Mouse (Mus musculus): Measurements from ENCODE around the gene Cracr2b. TPM values are rescaled to one million over a fixed set of nuclear protein-coding genes. Genes with fewer than 3 reads are reported as not detected.

The Cracr2b gene
- polyA plus RNA-seq, 1 experiment from 2014 or later: 40.8 TPM

- H3K4me1 ChIP-seq: peaks cover 29% of the 10 kb centered on the region
- H3K27ac ChIP-seq: no peak overlapping the region
- H3K27me3 ChIP-seq: peaks cover 11% of the 10 kb centered on the region; the same call in 1 of the 2 replicates
- H3K36me3 ChIP-seq: 0 out of 2 replicates have a peak, but pooled peaks cover 3% of the 10 kb centered on the region
- no peaks in the 10 kb centered on the region for H3K9me3 ChIP-seq
- H3K9ac ChIP-seq: no peak overlapping the region
- H3K4me3 ChIP-seq: no peak overlapping the region
- WGBS: 86% methylated on average over 2 of the region's 2 CpGs
- no peak for ATAC-seq (ENCODE audit: borderline replicate concordance, extremely low read depth, low FRiP score, low TSS enrichment)
- no peak overlapping the region for H3K4me2 ChIP-seq
Observed at GRCm38 (mm10) chr7:141485606-141486005, 24.7 kb downstream of the Cracr2b start.

- Histone ChIP-seq H3K9ac (no peak overlapping the region), H3K4me1 (peaks cover 23% of the 10 kb centered on the region), H3K4me3 (no peak overlapping the region), H3K27ac (no peak overlapping the region), H3K9me3 (no peaks in the 10 kb centered on the region), H3K36me3 (0 out of 2 replicates have a peak, but pooled peaks cover 3% of the 10 kb centered on the region), H3K27me3 (peaks cover 11% of the 10 kb centered on the region; the same call in 1 of the 2 replicates), H3K4me2 (no peak overlapping the region)
- WGBS: 96% methylated on average over 1 of the region's 1 CpGs
- ATAC-seq (ENCODE audit: borderline replicate concordance, extremely low read depth, low FRiP score, low TSS enrichment): no peak
Observed at GRCm38 (mm10) chr7:141486239-141486638, 25.3 kb downstream of the Cracr2b start.

- 67% methylated on average over 7 of the region's 7 CpGs for WGBS
- Histone ChIP-seq H3K9me3 (no peaks in the 10 kb centered on the region), H3K36me3 (peaks cover 10% of the 10 kb centered on the region), H3K4me3 (no peak overlapping the region), H3K27me3 (peaks cover 6% of the 10 kb centered on the region; the same call in 1 of the 2 replicates), H3K9ac (no peak overlapping the region), H3K27ac (no peak overlapping the region), H3K4me2 (no peak overlapping the region), H3K4me1 (peaks cover 14% of the 10 kb centered on the region)
- ATAC-seq (ENCODE audit: borderline replicate concordance, extremely low read depth, low FRiP score, low TSS enrichment): no peak
Observed at GRCm38 (mm10) chr7:141487141-141487540, 26.2 kb downstream of the Cracr2b start.

GRCm38 (mm10) chr7:141491151-141491550 is 30.3 kb downstream of the Cracr2b start:
- no peak for ATAC-seq (ENCODE audit: borderline replicate concordance, extremely low read depth, low FRiP score, low TSS enrichment)
- H3K4me3 ChIP-seq: no peak overlapping the region
- H3K9ac ChIP-seq: no peak overlapping the region
- no peaks in the 10 kb centered on the region for H3K9me3 ChIP-seq
- no peaks in the 10 kb centered on the region for H3K4me1 ChIP-seq
- H3K27ac ChIP-seq: no peak overlapping the region
- peaks cover 30% of the 10 kb centered on the region for H3K36me3 ChIP-seq
- no peaks in the 10 kb centered on the region for H3K27me3 ChIP-seq
- no peak overlapping the region for H3K4me2 ChIP-seq
- 88% methylated on average over 2 of the region's 2 CpGs for WGBS

- H3K27ac ChIP-seq: no peak overlapping the region
- no peak for ATAC-seq (ENCODE audit: borderline replicate concordance, extremely low read depth, low FRiP score, low TSS enrichment)
- H3K4me2 ChIP-seq: no peak overlapping the region
- peaks cover 30% of the 10 kb centered on the region for H3K36me3 ChIP-seq
- H3K4me1 ChIP-seq: no peaks in the 10 kb centered on the region
- H3K9me3 ChIP-seq: no peaks in the 10 kb centered on the region
- H3K27me3 ChIP-seq: no peaks in the 10 kb centered on the region
- H3K9ac ChIP-seq: no peak overlapping the region
- no peak overlapping the region for H3K4me3 ChIP-seq
- 81% methylated on average over 5 of the region's 5 CpGs for WGBS
Observed at GRCm38 (mm10) chr7:141492738-141493137, 31.8 kb downstream of the Cracr2b start.

- H3K36me3 ChIP-seq: peaks cover 30% of the 10 kb centered on the region
Observed at GRCm38 (mm10) chr7:141493729-141494128, 32.8 kb downstream of the Cracr2b start.

GRCm38 (mm10) chr7:141495379-141495778 is 34.5 kb downstream of the Cracr2b start:
- WGBS: 86% methylated on average over 2 of the region's 2 CpGs
- H3K4me1 ChIP-seq: no peaks in the 10 kb centered on the region
- no peak for ATAC-seq (ENCODE audit: borderline replicate concordance, extremely low read depth, low FRiP score, low TSS enrichment)
- no peak overlapping the region for H3K9ac ChIP-seq
- H3K27ac ChIP-seq: no peak overlapping the region
- no peak overlapping the region for H3K4me2 ChIP-seq
- no peaks in the 10 kb centered on the region for H3K27me3 ChIP-seq
- no peaks in the 10 kb centered on the region for H3K9me3 ChIP-seq
- no peak overlapping the region for H3K4me3 ChIP-seq
- H3K36me3 ChIP-seq: peaks cover 27% of the 10 kb centered on the region

More at GRCm38 (mm10) chr7:141493729-141494128, 32.8 kb downstream of the Cracr2b start:
- WGBS: 77% methylated on average over 1 of the region's 1 CpGs
- H3K4me2 ChIP-seq: no peak overlapping the region
- no peaks in the 10 kb centered on the region for H3K27me3 ChIP-seq
- no peaks in the 10 kb centered on the region for H3K9me3 ChIP-seq
- H3K4me3 ChIP-seq: no peak overlapping the region
- H3K27ac ChIP-seq: no peak overlapping the region
- H3K4me1 ChIP-seq: no peaks in the 10 kb centered on the region
- ATAC-seq (ENCODE audit: borderline replicate concordance, extremely low read depth, low FRiP score, low TSS enrichment): no peak
- H3K9ac ChIP-seq: no peak overlapping the region

- no peak for ATAC-seq (ENCODE audit: borderline replicate concordance, extremely low read depth, low FRiP score, low TSS enrichment)
- no peak overlapping the region for H3K27ac ChIP-seq
- no peaks in the 10 kb centered on the region for H3K4me1 ChIP-seq
- H3K36me3 ChIP-seq: peaks cover 27% of the 10 kb centered on the region
- no peak overlapping the region for H3K4me2 ChIP-seq
- no peak overlapping the region for H3K9ac ChIP-seq
- H3K4me3 ChIP-seq: no peak overlapping the region
- 71% methylated on average over 4 of the region's 4 CpGs for WGBS
- H3K27me3 ChIP-seq: no peaks in the 10 kb centered on the region
- no peaks in the 10 kb centered on the region for H3K9me3 ChIP-seq
Observed at GRCm38 (mm10) chr7:141495940-141496339, 35.0 kb downstream of the Cracr2b start.

GRCm38 (mm10) chr7:141497600-141497999 is 36.7 kb downstream of the Cracr2b start:
- Histone ChIP-seq H3K27ac (no peak overlapping the region), H3K9me3 (no peaks in the 10 kb centered on the region), H3K9ac (no peak overlapping the region), H3K36me3 (peaks cover 15% of the 10 kb centered on the region; the same call in 1 of the 2 replicates), H3K4me2 (no peak overlapping the region), H3K27me3 (no peaks in the 10 kb centered on the region), H3K4me1 (no peaks in the 10 kb centered on the region), H3K4me3 (no peak overlapping the region)
- 91% methylated on average over 3 of the region's 3 CpGs for WGBS
- ATAC-seq (ENCODE audit: borderline replicate concordance, extremely low read depth, low FRiP score, low TSS enrichment): no peak

GRCm38 (mm10) chr7:141501820-141502555 is 41.1 kb downstream of the Cracr2b start:
- Histone ChIP-seq H3K4me2 (no peak overlapping the region), H3K4me3 (no peak overlapping the region), H3K4me1 (no peaks in the 10 kb centered on the region), H3K27ac (no peak overlapping the region), H3K27me3 (no peaks in the 10 kb centered on the region), H3K9me3 (no peaks in the 10 kb centered on the region), H3K9ac (no peak overlapping the region), H3K36me3 (no peaks in the 10 kb centered on the region)
- WGBS: 81% methylated on average over 7 of the region's 7 CpGs
- no peak for ATAC-seq (ENCODE audit: borderline replicate concordance, extremely low read depth, low FRiP score, low TSS enrichment)

GRCm38 (mm10) chr7:141502556-141502905 is 41.6 kb downstream of the Cracr2b start:
- Histone ChIP-seq H3K36me3 (no peaks in the 10 kb centered on the region), H3K4me2 (no peak overlapping the region), H3K9me3 (no peaks in the 10 kb centered on the region), H3K4me1 (no peaks in the 10 kb centered on the region), H3K4me3 (no peak overlapping the region), H3K27ac (no peak overlapping the region), H3K9ac (no peak overlapping the region), H3K27me3 (no peaks in the 10 kb centered on the region)
- ATAC-seq (ENCODE audit: borderline replicate concordance, extremely low read depth, low FRiP score, low TSS enrichment): no peak
- 88% methylated on average over 5 of the region's 5 CpGs for WGBS

GRCm38 (mm10) chr7:141506278-141506677 is 45.4 kb downstream of the Cracr2b start:
- Histone ChIP-seq H3K36me3 (0 out of 2 replicates have a peak, but pooled peaks cover 4% of the 10 kb centered on the region), H3K4me2 (no peak overlapping the region), H3K27me3 (no peaks in the 10 kb centered on the region), H3K27ac (no peak overlapping the region), H3K4me3 (no peak overlapping the region), H3K4me1 (no peaks in the 10 kb centered on the region), H3K9me3 (no peaks in the 10 kb centered on the region), H3K9ac (no peak overlapping the region)
- ATAC-seq (ENCODE audit: borderline replicate concordance, extremely low read depth, low FRiP score, low TSS enrichment): no peak
- 67% methylated on average over 2 of the region's 2 CpGs for WGBS

All from lung, embryonic 15.5 days (tissue).